Mouse (Mus musculus) ES-E14 (cell line): ENCODE measurements at regions not wholly inside any gene's neighbourhood (a gene's known extent, or its start where the extent isn't known, plus 50 kb on each side); places are given as distances from the start of the nearest gene placed in this dataset.
"Not testable (repeated sequence)": the region's sequence is repeated elsewhere in the genome, so short reads cannot be mapped to it uniquely, and the experiment has no call there.

Source experiments
- DNase-seq: peaks from one replicate; pipeline ENCODE4 v3.0.0-alpha.2; 2013; ENCODE audit warnings: low read depth, low spot score
- H3K27ac ChIP-seq: 2 replicates; pipeline ENCODE4 v1.5.1; 2012; ENCODE audit warnings: low read depth, mild to moderate bottlenecking, low read length, moderate library complexity, mixed read lengths; ENCODE audit not compliant: poor library complexity, insufficient read depth, severe bottlenecking
- H3K36me3 ChIP-seq: 2 replicates; pipeline ENCODE4 v1.6.1; 2012; ENCODE audit warnings: mild to moderate bottlenecking, low read length, moderate library complexity, mixed read lengths; ENCODE audit not compliant: control insufficient read depth, poor library complexity, insufficient read depth, severe bottlenecking
- H3K4me1 ChIP-seq, 2 experiments: fragments of 150-350 bp in 1 of 2; sonication (generic) in 1 of 2; 2 replicates each; pipeline ENCODE4 v1.6.1; 2012; ENCODE audit warnings: low read length in 2 of 2, mild to moderate bottlenecking in 1 of 2, mixed read lengths in 1 of 2; ENCODE audit not compliant: control insufficient read depth in 2 of 2, insufficient read depth in 2 of 2, poor library complexity in 1 of 2
- H3K4me3 ChIP-seq, 2 experiments: fragments of 150-350 bp in 1 of 2; sonication (generic) in 1 of 2; 2 replicates each; pipeline ENCODE4 v1.5.1; 2012; ENCODE audit warnings: low read length in 2 of 2, low read depth in 1 of 2, mild to moderate bottlenecking in 1 of 2, mixed read lengths in 1 of 2; ENCODE audit not compliant: insufficient read depth in 1 of 2, poor library complexity in 1 of 2, severe bottlenecking in 1 of 2
- H3K9ac ChIP-seq: 2 replicates; pipeline ENCODE4 v1.6.1; 2012; ENCODE audit warnings: low read depth, mild to moderate bottlenecking, low read length, mixed read lengths; ENCODE audit not compliant: poor library complexity, insufficient read depth, severe bottlenecking
- H3K9me3 ChIP-seq: fragments of 150-350 bp; sonication (generic); 2 replicates; pipeline ENCODE4 v1.6.1; 2012; ENCODE audit warnings: low read depth, mild to moderate bottlenecking, low read length; ENCODE audit not compliant: control insufficient read depth, insufficient read depth
- CHD2 ChIP-seq: IDR thresholded peaks from 2 replicates; pipeline ENCODE4 v1.6.1; 2014; ENCODE audit warnings: mild to moderate bottlenecking, low read depth, low read length, inconsistent platforms
- HCFC1 ChIP-seq: IDR thresholded peaks from 2 replicates; pipeline ENCODE4 v1.6.1; 2012; ENCODE audit warnings: low read length, inconsistent platforms, borderline replicate concordance; ENCODE audit not compliant: insufficient read depth
- MAFK ChIP-seq: IDR thresholded peaks from 2 replicates; pipeline ENCODE4 v1.6.1; 2014; ENCODE audit warnings: mild to moderate bottlenecking, low read depth, low read length, inconsistent platforms; ENCODE audit not compliant: insufficient read depth
- ZC3H11A ChIP-seq: IDR thresholded peaks from 2 replicates; pipeline ENCODE4 v1.6.1; 2012; ENCODE audit warnings: low read depth, mild to moderate bottlenecking, inconsistent platforms, low read length, borderline replicate concordance
- ZNF384 ChIP-seq: IDR thresholded peaks from 2 replicates; pipeline ENCODE4 v1.6.1; 2012; ENCODE audit warnings: low read depth, low read length, inconsistent platforms
- in situ Hi-C, 2 experiments: fragments of 600-800 bp; cut with MboI; formaldehyde crosslinking; loops; one replicate each; pipeline ENCODE4 v1.15.1; 2025; ENCODE audit warnings: low sequenced_read_pairs in 2 of 2, inconsistent platforms in 1 of 2; ENCODE audit not compliant: unreplicated experiment in 2 of 2

DNA sequence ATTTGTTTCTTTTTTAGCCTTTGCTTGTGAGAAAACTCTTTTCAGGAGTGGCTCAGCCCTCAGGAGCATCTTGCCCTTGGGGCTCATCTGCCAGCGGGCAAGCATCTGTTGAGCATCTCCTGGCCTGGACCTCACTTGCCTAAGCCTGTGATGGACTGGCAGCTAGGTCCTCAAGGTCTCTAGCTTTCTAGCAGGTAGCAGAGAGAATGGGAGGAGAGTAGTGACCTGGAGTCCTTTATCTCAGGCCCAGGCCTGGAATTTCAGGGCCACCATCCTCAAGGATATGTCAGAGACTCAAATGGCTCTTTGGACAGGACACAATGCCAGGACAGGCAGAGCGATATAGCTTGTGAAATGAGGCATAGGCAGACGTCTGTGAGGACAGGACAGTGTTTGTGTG lies 59.3 kb upstream of the Klf13 start:
- in situ Hi-C loops = no loop called here
- no peak overlapping the region for H3K27ac ChIP-seq
- H3K36me3 ChIP-seq = no peaks in the 10 kb centered on the region

DNA sequence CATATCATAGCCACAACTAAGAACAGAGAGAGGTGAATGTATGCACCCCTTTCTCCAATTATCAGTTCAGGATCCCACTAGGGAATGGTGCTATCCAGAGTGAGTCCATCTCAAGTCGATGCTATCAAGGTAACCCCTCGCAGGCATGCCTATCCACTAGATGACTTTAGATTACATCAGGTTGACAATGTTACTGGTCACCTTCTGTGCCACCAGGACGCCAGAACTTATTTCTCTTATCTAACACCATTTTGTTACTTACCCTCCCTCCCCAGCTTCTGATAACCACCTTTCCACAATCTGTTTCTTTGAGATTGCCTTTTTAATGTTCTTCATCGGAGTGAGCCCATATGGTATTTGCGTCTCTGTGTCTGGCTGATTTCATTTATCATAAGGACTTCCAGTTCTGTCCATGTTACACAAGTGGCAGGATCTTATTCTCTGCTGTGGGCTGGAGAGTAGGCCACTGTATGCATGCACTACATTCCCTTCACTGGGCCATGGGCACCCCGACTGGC lies 57.9 kb upstream of the Klf13 start:
- peaks cover 0 to 1% of the 10 kb centered on the region in 2 experiments; a peak in 1 of 4 replicates for H3K4me1 ChIP-seq
- H3K9me3 ChIP-seq = no peaks in the 10 kb centered on the region
- no peak for DNase-seq
- in situ Hi-C loops = no loop called here
- no peak for TF ChIP-seq ZNF384
- no peak for TF ChIP-seq MAFK
- TF ChIP-seq CHD2 = no peak
- no peak for TF ChIP-seq HCFC1
- no peak for TF ChIP-seq ZC3H11A
- H3K27ac ChIP-seq = no peak overlapping the region
- H3K4me3 ChIP-seq = no peak overlapping the region
- H3K36me3 ChIP-seq = no peaks in the 10 kb centered on the region
- no peak overlapping the region for H3K9ac ChIP-seq

More for the DNA sequence above, 59.3 kb upstream of the Klf13 start:
- H3K4me3 ChIP-seq = no peak overlapping the region
- DNase-seq = no peak
- no peaks in the 10 kb centered on the region; a peak in 1 of 4 replicates for H3K4me1 ChIP-seq
- H3K9ac ChIP-seq = no peak overlapping the region
- TF ChIP-seq HCFC1 = no peak
- TF ChIP-seq MAFK = no peak
- TF ChIP-seq ZNF384 = no peak
- no peak for TF ChIP-seq CHD2
- TF ChIP-seq ZC3H11A = no peak
- H3K9me3 ChIP-seq = no peaks in the 10 kb centered on the region

DNA sequence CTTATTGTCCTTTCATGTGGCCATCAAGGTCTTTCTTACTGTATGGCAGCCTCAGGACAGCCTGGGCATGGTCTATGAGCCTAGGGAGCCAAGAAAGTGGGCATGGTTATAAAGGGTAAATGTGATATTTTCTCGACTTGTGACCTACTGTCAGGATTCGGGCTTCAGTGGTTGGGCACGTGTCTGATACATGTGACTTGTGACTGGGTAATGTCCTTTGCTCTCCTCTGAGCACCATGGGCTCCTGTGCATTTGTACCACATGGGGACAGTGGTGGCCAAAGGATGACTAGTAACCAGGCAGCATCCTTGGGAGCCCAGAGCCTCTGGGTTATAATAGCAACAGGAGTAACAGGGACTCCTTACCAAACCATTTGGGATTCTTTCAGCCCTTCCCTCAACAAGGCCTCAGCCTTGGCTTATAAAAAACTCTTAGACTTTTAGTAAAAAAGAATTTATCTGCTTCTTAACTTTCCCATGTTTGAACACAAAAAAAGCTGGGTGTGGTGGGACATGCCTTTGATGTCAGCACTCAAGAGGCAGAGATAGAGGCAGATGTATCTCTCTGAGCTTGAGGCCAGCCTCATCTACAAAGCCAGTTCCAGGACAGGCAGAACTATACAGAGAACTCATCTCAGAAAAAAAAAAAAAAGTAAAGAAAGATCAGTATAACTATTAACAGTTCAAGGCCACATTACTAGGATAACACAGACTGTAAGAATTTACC lies 56.7 kb upstream of the Klf13 start:
- no peak for DNase-seq
- in situ Hi-C loops = no loop called here
- H3K36me3 ChIP-seq = no peaks in the 10 kb centered on the region
- no peak overlapping the region for H3K27ac ChIP-seq
- no peaks in the 10 kb centered on the region for H3K9me3 ChIP-seq
- peaks cover 0 to 6% of the 10 kb centered on the region in 2 experiments; a peak in 1 of 4 replicates for H3K4me1 ChIP-seq
- no peak overlapping the region for H3K4me3 ChIP-seq
- no peak overlapping the region for H3K9ac ChIP-seq
- TF ChIP-seq HCFC1 (no peak), ZC3H11A (no peak), MAFK (no peak), CHD2 (no peak), ZNF384 (no peak)

DNA sequence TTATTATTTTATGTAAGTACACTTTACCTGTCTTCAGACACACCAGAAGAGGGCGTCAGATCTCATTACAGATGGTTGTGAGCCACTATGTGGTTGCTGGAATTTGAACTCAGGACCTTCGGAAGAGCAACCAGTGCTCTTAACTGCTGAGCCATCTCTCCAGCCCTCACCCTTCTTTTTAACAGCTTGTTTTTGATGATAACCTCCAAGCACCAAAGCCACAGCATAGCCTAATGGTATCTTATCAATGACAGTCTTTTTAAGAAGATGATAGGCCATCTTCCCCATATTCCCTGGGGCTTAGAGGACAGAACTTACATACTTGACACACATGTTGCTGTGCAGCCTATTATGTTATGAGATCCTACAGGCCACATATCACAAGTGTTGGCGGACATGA lies 56.1 kb upstream of the Klf13 start:
- in situ Hi-C loops, H3K36me3 ChIP-seq, H3K9ac ChIP-seq, H3K27ac ChIP-seq, H3K4me1 ChIP-seq, H3K4me3 ChIP-seq, H3K9me3 ChIP-seq, DNase-seq: not testable (repeated sequence)

DNA sequence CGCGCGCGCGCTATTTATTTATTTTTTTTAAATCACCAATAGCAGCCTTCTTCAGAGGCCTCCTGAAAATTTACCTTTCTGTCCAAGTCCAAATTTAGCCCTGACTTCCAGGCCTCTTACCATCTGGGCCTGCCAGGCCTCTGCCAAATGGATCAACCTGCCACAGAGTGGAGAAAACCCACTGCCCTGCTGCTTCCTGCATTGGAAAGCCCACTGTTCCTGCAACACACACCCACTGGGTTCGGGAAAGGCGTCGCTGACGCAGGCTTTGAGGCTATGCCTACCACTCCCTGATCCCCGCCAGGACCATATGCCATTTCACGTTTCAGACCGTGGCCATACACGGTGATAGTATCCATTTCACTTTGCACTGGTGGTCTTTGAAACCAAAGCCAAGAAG lies 53.4 kb upstream of the Klf13 start:
- Histone ChIP-seq H3K36me3 (no peaks in the 10 kb centered on the region), H3K4me1 (peaks cover 0 to 6% of the 10 kb centered on the region in 2 experiments; a peak in 1 of 4 replicates), H3K4me3 (no peak overlapping the region), H3K27ac (no peak overlapping the region), H3K9me3 (no peaks in the 10 kb centered on the region), H3K9ac (no peak overlapping the region)
- in situ Hi-C loops = no loop called here
- DNase-seq = no peak
- TF ChIP-seq ZNF384 (no peak), MAFK (no peak), ZC3H11A (no peak), CHD2 (no peak)
